Mouse (Mus musculus): ENCODE measurements around the gene Phospho1.
"Not testable (repeated sequence)": the region's sequence is repeated elsewhere in the genome, so short reads cannot be mapped to it uniquely, and the experiment has no call there.

Gene Phospho1

GRCm38 (mm10) chr11:95869442-95869841 is 45.1 kb downstream of the Phospho1 start:
- DNase-seq = no peak

DNA sequence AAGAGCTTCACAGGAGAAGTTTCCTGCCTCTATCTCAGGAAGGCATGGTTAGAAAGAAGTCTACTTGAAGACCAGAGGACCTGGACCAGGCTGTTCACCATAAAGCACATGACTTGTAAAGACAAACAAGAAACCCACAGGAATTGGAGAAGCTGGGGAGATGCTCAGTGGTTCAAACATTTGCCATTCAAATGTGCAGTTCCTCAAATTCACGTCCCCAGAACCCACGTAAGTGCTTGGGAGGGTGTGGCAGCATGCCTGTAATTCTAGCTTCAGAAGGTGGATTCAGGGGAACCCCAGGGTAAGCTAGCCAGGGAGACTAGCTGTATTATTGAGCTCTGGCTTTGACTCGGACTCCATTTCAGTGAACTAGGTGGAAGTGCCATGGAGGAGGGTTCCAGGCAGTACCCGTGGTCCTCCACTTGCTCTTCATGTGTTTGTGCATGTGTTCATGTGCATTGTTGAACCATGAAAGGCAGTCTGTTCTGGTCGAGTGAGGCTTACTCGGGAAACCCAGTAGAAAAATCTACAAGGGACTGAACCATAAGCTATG is 45.7 kb downstream of the Phospho1 start:
- DNase-seq = no peak

- peak; percentile 7 for DNase-seq
Measured at GRCm38 (mm10) chr11:95875804-95876203, 51.5 kb downstream of the Phospho1 start.

DNA sequence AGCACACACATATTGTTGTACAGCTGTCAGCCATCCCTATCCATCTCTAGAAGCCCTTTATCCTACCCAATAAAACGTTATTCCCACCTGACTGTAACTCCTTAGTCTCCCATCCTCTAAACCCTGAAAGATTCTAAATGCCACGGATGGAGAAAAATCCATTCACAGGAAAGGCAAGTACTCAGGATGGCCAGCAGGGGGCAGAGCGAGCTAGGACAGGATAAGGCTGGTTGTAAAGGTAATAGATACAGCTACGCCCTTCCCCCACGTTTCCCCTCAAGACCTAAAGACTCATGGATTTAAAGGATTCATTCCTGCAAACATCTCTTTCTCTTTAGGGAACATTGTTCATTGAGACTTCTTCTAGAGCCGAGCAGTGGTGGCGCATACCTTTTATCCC is 52.0 kb downstream of the Phospho1 start:
- peak; percentile 81 for DNase-seq

- DNase-seq = not testable (repeated sequence)
Measured at GRCm38 (mm10) chr11:95879861-95880260, 55.6 kb downstream of the Phospho1 start.
